Mouse (Mus musculus): ENCODE measurements around the gene Cdk5.

GRCm38 (mm10) chr5:24385887-24386550 is 37.3 kb downstream of the Cdk5 start:
- TF ChIP-seq CTCF (IDR thresholded peaks at IDR 0.05; ENCODE audit: extremely low read depth, insufficient read depth, insufficient read length, insufficient replicate concordance), result no peak
- TF ChIP-seq POLR2A (IDR thresholded peaks at IDR 0.05; ENCODE audit: low read depth, low read length), result no peak
